Mouse (Mus musculus): ENCODE data around the gene Zfp592.

The Zfp592 gene

DNA sequence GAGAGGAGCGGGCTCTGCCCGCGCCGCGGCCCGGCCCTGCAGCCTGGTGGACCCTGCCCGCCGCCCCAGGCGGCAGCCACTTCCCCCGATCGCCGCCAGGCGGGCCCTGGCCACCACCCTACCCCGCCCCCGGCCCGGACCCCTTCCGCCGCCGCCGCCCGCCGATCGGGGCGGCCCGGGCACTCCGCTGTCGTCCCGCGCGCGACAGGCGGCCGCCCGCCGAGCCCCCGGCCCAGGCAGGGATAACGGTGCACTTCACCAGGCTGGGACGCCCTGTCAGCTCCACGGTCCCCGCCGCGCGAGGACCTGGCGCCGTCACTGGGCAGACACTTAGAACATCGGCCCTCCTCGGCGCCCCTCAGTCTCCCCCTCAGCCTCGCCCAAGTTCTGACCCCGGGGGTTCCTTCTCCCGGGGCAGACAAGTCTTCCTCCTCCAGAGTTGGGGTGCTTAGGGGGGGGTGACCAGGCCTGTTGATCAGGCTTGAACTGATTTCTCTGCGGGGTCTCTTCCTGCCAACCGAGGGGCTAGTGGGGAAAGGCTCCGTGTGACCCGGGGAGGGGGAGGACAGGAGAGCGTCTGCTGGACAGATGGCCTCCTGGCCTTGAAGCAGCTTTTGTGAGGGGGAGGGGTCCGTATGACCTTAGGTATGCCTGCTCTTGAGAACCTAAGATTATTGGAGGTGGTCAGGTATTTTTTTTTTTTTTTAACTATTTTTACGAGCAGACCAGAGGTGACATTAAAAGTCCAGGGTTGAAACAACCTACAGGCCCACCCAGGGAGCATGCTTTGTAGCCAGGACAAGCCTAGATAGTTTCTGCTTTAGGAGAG, 567 bp downstream of the Zfp592 start:
- peak; percentile 80 for DNase-seq (ENCODE audit: low spot score)

DNA sequence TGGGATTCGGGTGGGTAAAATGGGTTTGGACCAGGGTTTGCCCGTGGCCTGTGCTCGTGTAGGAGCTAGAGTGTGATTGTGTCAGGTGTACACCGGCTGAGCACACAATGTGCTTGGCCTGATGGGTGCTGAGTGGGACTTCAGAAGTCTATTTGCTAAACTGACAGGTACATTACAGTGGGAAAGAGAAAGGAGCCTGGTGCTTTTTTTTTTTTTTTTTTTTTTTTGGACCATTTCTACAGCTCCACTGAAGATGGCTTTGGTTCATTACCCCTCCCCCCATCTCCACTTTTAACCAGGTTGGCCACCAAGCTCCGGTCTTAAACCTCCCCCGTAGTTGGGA, 1.2 kb downstream of the Zfp592 start:
- DNase-seq (ENCODE audit: low spot score): peak; percentile 12

GRCm38 (mm10) chr7:80995266-80996146, 2.0 kb downstream of the Zfp592 start:
- DNase-seq (ENCODE audit: low spot score): no peak

DNA sequence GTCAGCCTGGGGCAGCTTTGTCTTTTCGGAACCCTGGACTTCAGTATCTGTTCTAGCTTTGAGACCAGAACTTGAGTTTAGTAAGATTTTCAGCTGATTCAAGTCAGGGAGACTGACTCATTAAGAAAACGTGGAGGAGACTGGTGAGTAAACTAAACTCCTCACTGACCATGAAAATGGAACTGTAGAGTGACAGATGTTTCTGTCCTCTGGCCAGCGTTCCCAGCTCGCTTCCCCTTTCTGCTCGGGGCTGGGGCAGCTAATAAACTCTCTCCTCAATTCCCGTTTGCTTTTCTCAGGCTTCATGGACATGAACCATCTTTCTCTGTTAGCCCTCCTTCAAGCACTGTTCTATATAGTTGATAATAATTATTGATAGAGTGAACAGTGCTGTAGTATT, 4.3 kb downstream of the Zfp592 start:
- DNase-seq (ENCODE audit: low spot score): no peak

- DNase-seq (ENCODE audit: low spot score): no peak
These were observed 6.1 kb downstream of the Zfp592 start for GRCm38 (mm10) chr7:80999536-80999935.

DNA sequence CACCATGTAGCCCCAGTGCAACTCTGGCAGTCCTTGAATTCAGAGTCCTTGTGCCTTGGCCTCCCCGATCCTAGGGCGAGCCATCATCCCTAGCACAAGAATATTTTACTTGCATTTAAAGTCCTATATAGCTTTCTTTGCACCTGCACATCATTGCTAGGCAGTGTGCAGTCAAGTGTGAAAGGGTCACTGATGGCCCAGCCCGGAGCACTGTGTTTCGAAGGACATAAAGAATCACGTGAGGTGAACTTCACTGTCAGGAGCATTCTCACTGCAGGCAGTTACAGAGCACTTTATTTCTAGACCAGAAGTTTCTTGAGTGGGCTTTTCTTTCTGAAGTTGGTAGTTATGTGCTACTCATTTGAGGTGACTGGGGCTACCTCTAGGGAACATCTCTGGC, 8.4 kb downstream of the Zfp592 start:
- peak; percentile 16 for DNase-seq (ENCODE audit: low spot score)

GRCm38 (mm10) chr7:81004556-81005079, 11.1 kb downstream of the Zfp592 start:
- no peak for DNase-seq (ENCODE audit: low spot score)

- DNase-seq (ENCODE audit: low spot score): no peak
These were observed 12.5 kb downstream of the Zfp592 start for GRCm38 (mm10) chr7:81005969-81006368.

GRCm38 (mm10) chr7:81008285-81008684, 14.8 kb downstream of the Zfp592 start:
- no peak for DNase-seq (ENCODE audit: low spot score)

DNA sequence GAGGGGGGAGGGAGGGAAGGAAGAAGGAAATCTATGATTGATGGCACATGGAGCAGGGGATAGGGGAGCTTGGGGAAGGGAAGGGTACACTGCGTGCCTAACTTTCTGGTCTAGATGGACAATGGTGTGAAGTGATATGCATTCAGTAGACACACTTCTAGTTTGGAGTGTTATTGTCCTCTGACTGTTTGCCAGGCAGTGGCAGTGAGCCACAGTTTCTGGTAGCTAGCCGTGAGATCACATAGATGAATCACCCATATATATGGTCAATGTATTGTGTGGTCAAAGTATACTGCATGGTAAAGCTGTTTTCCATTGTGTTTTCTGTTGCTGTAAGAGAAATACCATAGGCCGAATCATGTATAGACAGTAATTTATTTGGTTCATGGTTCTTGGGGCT, 18.1 kb downstream of the Zfp592 start:
- DNase-seq (ENCODE audit: low spot score): no peak

DNA sequence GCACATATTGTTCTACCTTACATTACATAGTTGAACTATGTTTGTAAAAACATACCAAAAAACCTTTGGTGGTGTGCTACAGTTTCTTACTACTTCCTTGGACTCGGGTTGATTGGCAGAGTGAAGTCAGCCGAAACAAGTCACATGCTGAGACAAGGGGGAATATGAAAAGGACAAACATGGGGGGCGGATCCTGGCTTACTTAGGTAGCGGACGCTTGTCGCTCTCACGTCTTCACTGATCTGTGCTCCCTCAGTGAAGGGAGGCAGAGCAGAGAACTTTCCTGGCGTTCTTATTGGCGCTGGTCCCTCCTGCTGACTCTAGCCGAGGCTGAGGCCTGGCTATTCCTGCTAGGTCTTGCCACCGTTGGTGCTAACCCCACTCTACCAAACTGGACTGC, 26.8 kb downstream of the Zfp592 start:
- no peak for DNase-seq (ENCODE audit: low spot score)

- no peak for DNase-seq (ENCODE audit: low spot score)
These were observed 29.2 kb downstream of the Zfp592 start for GRCm38 (mm10) chr7:81022731-81023130.

GRCm38 (mm10) chr7:81024118-81024517, 30.6 kb downstream of the Zfp592 start:
- DNase-seq (ENCODE audit: low spot score): no peak

GRCm38 (mm10) chr7:81024651-81025050, 31.2 kb downstream of the Zfp592 start:
- DNase-seq (ENCODE audit: low spot score): no peak

- no peak for DNase-seq (ENCODE audit: low spot score)
These were observed 32.3 kb downstream of the Zfp592 start for GRCm38 (mm10) chr7:81025751-81026150.

- DNase-seq (ENCODE audit: low spot score): no peak
These were observed 46.2 kb downstream of the Zfp592 start for GRCm38 (mm10) chr7:81039711-81040110.

DNA sequence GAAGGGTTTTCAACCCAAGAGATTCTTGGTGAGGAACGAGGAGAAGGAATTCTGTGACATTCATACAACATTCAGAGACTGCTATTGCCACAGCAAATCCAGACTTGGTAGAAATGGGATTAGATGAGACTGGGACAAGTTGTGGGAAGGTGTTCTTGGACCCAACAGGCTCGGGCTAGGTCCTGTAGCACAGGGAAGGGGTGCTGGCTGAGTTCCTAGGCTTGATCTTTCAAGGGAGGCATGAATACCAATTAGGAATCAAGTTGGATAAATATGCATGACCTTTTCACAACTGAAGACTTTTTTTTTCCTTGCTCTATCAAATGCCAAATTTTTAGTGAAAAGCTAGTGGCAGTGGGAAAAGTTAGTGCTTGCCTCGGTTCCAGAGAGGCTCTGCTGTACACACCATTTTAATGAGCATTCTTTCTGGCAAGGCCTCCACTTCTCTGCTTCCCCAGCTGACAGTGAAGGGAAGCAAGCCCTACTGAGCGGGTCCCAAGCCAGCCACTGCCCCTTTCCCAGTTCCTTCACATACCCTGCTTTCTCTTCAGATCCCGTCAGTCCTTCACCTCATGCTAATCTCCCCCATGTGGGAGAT, 49.6 kb downstream of the Zfp592 start:
- no peak for DNase-seq (ENCODE audit: low spot score)

DNA sequence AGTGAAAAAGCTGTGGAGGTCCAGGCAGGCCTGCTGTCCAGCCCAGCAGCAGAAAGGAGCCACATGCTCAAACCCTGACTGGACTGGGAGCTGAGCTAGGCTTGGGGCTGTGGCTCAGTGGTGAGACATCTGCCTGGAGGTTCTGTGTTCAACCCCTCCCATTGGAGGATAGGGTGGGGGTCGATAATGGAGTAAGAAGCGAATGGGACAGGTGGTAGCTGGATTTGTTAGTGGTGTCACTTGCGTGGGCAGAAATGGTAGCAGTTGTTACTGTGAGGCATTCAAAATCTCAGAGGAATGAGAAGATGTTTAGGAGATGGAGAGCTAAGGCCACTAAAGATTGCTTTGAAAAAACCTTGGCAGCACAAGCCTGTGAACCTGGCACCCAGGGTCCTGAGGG, 54.4 kb downstream of the Zfp592 start:
- DNase-seq (ENCODE audit: low spot score): no peak

DNA sequence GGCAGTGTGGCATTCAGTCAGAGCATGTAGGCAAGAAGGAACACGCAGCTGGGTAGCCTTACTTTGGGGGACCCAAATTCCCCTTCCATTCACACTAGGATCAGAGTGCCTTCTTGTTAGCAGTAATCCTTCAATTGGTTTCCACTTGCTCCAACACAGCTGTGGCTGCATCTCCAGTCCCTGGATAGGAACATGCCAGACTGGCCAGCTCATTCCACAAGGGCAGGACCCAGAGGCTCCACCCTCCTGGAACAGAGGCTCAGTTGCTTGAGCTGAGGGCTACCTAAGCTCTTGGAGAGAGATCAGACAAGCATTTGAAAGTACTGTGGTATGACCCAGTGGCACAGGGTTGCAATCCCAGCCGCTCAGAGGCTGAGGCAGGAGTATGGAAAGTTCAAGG, 55.0 kb downstream of the Zfp592 start:
- DNase-seq (ENCODE audit: low spot score): no peak

DNA sequence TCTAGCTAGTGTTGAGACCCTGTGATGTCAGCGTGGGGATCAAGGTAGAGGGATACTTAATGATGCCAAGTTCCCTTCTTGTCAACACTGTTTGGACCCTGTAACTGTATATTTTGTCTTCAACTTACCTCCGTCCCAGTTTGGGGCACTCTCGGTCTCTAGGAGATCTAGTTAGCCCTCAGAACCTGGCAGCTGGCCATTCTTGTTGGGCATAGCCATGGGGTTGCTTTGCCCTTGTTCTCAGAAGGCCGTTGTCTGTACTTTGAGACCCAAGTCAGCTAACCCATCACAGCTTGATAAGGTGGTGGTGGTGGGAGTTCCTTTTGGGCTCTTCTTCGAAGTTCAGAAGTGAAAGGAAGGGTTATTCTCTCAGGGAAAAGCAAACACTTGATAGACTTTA, 56.5 kb downstream of the Zfp592 start:
- no peak for DNase-seq (ENCODE audit: low spot score)

- no peak for DNase-seq (ENCODE audit: low spot score)
These were observed 62.4 kb downstream of the Zfp592 start for GRCm38 (mm10) chr7:81055709-81056370.

DNA sequence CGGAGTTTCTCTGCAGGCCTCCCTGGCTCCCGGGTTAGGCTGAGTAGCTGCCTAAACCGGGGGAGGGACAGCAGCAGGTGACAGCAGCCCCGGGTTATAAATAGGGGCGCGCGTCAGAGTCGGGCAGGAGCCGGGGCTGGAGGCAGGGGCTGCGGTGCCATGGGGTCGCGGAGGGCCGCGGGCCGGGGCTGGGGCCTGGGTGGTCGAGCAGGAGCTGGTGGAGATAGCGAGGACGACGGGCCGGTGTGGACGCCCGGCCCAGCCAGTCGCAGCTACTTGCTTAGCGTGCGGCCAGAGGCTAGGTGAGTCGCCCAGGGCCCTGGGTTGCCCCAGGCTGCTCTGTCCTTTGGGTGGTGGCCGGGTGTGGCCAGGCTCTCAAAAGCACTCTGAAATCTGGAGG, 64.0 kb downstream of the Zfp592 start, which contains the start of gene Alpk3:
Gene Alpk3 (plus strand): TSS at position 130 of the 400 bp plus-strand sequence.
- DNase-seq (ENCODE audit: low spot score): no peak

Measured in embryo, embryonic 10.5 days (tissue).